Mouse (Mus musculus) lung, postnatal 4 days (tissue): ENCODE measurements around the gene Wwc1.
"Not testable (repeated sequence)": the region's sequence is repeated elsewhere in the genome, so short reads cannot be mapped to it uniquely, and the experiment has no call there.

Experiments
- DNase-seq, 2 experiments: peaks; one replicate each; pipeline ENCODE4 v3.0.0; 2021

The Wwc1 gene

DNA sequence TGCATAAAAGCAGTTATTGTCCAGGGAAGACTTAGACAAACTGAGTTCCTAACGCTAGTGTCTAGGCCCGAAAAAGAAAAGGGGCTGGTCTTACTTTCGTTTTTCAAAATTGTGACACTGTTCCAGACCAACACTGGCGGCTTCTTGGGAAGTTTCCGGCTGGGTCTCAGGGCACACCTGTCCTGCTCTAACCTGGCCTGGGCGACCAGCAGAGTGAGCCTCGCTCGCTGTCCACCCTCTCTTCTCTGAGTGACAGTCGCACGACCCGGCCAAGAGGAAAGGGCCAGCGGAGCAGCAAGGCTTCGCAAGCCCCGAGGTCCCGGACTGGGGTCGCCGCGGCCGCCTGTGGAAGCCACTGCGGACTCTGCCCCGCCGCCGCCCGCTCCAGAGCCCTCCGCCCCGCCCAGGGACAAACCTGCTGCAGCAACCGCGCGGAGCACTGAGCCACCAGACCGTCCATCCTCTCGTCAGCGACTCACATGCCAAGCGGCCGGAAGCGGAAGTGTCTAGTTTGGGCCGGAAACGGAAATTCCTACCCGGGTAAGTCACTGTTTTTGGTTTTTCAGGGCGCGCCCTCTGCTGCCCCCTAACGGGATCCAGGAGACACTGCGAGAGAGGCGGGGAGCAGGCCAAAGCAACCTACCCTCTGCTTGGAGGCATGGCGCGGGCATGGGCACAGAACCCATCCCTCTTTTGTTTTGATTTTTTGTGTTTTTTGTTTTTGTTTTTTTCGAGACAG lies 146.1 kb downstream of the Wwc1 start, which contains the start of gene Rars:
Rars (minus strand) TSS at position 485 of the 739 bp plus-strand sequence.
- peak; percentile 93 to 95 for DNase-seq

DNA sequence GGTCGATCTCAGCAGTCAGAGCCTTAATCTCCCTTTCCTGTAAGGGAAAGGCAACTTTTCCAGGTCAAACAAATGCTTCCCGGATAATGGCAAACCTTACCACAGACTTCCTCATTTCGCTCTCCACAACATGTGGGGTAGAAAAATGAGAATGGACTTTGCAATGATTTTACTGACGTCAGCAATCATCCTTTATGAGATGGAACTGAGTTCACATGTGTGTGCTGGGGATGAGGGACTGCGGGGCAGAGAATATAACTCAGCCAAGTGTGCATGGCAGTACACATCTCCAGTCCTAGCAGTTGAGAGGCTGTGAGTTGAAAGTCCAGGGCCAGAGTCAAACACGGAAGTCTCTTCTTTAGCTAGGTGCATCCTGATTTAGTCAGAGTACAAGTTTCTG lies 147.1 kb downstream of the Wwc1 start:
- no peak for DNase-seq

GRCm38 (mm10) chr11:35832139-35832538 lies 148.2 kb downstream of the Wwc1 start:
- DNase-seq = no peak

DNA sequence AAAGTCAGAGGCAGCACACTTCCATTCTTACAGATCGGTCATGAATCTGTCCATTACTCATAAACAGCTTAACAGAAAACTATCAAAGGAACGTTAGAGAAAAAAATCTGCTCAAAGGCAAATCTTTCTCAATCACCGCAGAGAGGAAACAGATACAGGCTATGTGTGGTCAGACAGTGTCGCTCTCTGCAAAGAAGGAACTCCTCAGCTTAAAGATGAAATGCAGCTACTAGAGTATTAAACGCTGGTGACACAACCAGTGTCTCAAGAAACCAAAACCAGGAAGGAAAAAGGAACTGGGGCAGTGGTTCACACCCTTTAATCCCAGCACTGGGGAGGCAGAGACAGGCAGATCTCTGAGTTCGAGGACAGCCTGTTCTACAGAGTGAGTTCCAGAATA lies 152.6 kb downstream of the Wwc1 start:
- no peak for DNase-seq

DNA sequence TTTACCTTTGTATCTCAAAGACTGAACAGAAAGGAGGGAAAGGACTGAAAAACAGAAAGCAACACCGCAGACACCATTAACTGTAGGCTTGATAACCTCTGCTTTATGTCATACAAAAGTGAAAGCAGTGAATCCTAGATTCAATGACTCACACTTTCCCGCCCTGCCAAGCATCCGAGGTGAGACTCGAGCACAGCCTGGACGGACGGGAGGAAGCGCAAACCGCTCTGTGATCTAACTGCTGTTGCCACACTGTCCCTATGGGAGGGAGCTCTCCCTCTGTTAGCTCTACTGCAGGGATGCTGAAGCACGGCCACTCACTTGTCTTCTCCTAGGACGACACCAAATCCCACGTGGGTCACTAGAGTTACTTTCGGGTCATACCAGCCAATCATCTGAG lies 164.0 kb downstream of the Wwc1 start:
- no peak for DNase-seq

- DNase-seq = no peak
Observed at GRCm38 (mm10) chr11:35811458-35811857, 168.9 kb downstream of the Wwc1 start.

DNA sequence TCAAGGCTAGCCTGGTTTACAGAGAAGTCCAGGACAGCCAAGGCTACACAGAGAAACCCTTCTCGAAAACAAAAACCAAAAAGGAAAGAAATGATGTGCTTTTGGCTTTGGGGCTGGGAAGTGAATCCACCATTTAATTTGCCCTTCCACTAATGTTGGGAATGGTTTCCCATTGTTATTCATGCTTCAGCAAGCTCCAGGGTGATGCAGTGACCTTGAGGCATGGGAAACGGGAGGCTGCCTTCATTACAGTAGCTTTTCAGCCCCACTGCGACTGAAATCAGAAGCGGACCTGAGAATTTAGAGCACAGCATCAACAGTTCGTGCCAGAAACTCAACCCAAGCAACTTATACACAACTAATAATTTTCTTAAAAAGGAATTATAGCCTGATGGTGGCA lies 179.0 kb downstream of the Wwc1 start:
- DNase-seq = no peak

GRCm38 (mm10) chr11:35798874-35799273 lies 181.5 kb downstream of the Wwc1 start, which contains the start of gene Fbll1:
TSS of gene Fbll1 (minus strand) at chr11:35798884.
- peak; percentile 42 to 57 for DNase-seq

DNA sequence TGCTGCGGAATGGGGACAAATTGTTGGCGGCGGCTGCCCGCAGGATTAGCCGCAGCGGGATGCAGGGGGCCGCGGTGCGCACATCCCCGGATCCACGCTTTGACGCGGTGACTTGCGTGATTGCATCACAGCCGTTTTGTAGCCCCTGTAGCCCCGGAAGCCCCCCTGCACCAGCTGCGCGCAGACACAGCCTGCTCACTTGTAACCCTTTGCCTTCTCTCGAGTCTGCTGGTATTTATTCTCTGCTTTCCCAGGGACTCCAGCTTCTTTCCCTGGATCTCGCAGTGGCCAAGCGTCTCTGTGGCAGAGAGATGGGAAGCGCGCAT lies 181.9 kb downstream of the Wwc1 start:
- no peak for DNase-seq

DNA sequence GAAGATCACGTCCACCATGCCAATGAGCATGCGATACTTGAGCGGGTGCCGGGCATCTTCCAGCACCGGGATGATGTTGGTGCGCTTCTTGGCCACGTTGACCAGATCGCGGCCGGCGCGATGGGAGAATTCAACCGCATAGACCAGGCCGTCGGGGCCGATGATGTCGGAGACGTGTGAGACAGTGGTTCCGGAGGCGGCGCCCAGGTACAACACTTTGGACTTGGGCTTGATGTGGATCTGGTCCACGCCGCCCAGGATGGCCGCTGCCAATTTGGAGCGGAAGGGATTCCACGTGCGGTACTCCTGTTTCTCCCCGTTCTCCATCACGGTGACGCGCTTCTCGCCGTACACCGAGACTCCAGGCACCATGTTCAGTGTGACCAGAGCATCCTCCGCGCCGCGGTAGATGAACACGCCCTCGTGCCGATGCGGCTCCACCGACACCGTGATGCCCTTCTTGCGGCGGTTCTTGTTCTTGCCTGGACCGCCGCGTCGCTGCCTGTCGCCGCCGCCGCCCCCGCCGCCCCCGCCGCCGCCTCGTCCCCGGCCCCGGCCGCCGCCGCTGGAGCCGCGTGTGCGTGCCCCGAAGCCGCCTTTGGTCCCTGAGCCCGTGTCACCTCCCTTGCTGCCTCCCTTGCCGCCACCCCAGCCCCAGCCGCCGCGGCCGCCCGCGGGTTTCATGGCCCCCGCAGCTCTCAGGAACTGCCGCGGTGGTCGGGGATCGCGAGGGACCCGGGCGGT lies 182.4 kb downstream of the Wwc1 start:
- no peak for DNase-seq

DNA sequence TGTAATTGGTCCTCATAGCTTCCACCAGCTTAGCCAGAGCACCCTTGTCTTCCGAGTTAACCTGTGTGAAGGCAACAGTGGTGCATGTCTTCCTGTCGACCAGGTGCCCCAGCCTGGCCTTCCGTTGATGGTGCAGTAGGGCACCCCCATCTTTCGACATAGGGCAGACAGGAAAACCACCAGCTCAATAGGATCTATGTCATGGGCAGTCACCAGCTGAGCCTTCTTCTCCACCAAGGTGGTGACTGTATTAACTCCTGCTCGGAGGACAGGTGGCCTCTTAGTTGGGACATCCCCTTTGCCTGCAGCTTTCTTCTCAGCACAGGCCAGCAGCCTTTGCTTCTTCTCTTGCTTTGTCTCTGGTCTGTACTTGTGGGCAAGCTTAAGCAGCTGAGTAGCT lies 187.5 kb downstream of the Wwc1 start:
- not testable (repeated sequence) for DNase-seq

- DNase-seq = no peak
Observed at GRCm38 (mm10) chr11:35788443-35788842, 191.9 kb downstream of the Wwc1 start.
